Mouse (Mus musculus) frontal cortex, adult (tissue): Measurements from ENCODE around the gene Bola1.

Experiments used
- ATAC-seq: cut with Nextera tagmentation; 2 replicates; pipeline ENCODE4 v1.9.2; 2017; ENCODE audit warnings: mild to moderate bottlenecking, moderate library complexity, mixed read lengths; ENCODE audit not compliant: low TSS enrichment

Bola1 gene

DNA sequence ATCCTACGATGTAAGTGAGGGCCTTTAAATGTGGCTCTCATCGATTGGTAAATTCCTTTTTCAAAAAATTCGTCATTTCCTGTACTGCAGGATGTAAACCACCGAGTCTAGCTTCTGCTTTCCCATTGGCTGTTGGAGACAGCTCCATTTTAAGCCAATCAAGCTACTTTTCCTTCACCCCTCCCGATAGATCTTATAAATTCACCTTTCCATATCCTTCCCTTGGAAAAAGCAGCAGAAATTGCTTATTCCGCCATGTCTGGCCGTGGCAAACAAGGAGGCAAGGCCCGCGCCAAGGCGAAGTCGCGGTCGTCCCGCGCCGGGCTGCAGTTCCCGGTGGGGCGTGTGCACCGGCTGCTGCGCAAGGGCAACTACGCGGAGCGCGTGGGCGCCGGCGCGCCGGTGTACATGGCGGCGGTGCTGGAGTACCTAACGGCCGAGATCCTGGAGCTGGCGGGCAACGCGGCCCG lies at the start of gene Bola1, which contains the start of gene Hist2h2ab:
Bola1 (minus strand) TSS at position 49 of the 470 bp plus-strand sequence.
Hist2h2ab (plus strand) TSS at position 205 of the 470 bp plus-strand sequence.
- ATAC-seq = peak; percentile 88

DNA sequence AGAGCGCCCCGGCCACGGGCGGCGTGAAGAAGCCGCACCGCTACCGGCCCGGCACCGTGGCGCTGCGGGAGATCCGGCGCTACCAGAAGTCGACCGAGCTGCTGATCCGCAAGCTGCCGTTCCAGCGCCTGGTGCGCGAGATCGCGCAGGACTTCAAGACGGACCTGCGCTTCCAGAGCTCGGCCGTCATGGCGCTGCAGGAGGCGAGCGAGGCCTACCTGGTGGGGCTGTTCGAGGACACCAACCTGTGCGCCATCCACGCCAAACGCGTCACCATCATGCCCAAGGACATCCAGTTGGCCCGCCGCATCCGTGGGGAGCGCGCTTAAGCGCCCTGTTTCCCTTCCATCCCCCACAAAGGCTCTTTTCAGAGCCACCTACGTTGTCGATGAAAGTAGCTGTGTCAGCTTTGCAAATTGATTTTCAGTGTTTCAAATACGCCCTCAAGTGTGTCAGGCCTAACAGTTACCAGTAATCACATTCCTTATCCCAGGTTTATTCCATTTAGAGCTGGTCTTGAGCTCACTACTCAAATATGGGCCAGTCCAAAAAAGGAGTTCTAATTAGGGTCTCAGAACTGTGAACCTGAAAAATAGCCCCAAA lies 49.4 kb upstream of the Bola1 start:
- ATAC-seq = peak; percentile 22; the same call in 1 of the 2 replicates

DNA sequence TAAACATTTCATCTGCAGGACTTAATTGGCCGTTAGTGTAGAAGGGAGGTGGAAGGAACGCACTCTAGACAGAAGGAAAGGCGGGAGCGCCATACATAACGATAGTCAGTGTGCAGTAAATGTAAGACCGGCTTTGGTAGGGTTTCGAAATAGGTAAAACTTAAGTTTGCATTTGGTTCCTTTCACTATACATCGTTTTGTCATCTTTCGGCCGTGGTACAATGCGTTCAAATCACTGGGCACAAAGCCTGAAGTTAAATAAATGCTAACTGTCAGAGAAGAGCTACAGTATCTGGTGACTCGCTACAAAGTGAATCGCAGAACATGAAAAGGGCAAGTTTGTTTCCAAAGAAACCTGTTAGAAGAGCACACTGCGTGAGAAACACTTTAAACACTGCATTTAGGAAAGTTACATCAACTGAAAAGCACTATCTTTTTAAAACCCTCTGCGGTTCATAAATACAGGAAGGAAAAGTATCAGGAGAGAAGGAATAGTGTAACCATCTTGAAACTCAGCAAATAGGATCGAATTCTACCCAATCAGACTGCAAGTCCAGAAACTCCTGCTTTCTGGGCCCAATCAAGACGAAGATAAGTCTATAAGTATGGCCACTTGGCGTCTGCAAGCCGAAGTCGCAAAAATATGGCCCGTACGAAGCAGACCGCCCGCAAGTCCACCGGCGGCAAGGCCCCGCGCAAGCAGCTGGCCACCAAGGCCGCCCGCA lies 48.7 kb upstream of the Bola1 start, which contains the start of gene Hist2h3b:
Hist2h3b (plus strand) TSS at position 604 of the 725 bp plus-strand sequence.
- peak; percentile 81 for ATAC-seq

DNA sequence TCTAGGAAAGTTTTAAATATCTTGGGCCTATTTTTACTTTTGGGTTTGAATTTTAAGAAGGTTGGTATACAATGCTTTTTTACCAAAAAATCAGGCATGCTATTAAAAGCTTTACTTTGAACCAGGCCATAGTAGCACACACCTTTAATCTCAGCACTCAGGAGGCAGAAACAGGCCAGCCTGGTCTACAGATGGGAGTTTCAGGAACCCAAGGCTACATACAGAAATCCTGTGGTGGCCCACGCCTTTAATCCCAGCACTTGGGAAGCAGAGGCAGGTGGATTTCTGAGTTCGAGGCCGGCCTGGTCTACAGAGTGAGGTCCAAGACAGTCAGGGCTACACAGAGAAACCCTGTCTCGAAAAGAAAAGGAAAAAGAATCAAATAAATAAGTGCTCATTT lies 48.0 kb upstream of the Bola1 start:
- ATAC-seq = no peak

DNA sequence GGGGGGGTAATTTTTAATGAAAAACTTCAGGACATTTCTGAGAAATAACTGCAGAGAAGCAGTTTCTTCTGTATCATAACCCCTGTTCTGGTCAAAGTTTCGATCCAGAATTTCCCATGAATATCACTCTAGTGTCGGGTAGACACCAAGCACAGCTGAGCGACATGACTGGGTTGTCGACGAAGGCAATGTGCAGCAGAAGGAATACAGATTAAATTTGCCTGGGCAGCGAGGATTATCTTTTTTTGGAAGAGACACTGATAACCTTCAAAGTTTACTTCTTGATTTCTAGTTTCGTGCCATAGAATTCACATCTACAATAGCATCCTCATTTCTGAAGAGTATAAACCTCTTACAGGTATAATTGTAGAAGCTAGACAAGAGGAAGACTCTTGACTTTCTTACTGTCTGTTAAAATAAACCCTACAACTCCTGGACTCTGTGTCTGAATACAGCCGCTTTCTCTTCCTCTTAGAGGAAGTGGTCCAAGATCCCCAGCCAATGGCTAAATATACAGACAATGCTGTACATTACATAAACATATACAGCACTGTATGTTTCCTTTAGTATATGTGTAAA lies 46.7 kb upstream of the Bola1 start:
- no peak for ATAC-seq

DNA sequence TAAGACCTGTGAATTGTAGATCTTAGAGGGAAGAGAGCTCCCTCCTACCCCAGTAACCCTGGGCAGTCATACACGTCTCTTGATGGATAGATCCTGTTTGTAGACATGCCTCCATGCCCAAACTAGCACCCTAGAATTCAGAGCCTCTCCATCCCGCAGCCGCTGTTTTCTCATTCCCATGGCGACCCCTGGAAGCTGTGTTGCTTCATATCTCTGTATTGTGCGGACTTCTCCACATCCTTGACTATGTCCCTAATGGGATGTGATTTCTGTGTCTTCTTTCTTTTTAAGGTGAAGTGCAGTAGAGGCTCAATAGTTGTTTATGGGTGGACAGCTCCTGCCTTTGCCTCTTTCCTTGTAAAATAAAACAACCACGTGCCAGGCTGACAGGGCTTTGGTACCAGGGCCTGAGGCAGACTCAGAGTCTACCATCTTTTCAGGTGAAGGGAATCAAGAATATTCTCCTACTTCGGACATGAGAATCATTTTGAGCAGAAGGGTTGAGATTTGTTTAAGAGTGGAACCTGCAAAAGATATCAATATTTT lies 45.0 kb upstream of the Bola1 start:
- no peak for ATAC-seq

DNA sequence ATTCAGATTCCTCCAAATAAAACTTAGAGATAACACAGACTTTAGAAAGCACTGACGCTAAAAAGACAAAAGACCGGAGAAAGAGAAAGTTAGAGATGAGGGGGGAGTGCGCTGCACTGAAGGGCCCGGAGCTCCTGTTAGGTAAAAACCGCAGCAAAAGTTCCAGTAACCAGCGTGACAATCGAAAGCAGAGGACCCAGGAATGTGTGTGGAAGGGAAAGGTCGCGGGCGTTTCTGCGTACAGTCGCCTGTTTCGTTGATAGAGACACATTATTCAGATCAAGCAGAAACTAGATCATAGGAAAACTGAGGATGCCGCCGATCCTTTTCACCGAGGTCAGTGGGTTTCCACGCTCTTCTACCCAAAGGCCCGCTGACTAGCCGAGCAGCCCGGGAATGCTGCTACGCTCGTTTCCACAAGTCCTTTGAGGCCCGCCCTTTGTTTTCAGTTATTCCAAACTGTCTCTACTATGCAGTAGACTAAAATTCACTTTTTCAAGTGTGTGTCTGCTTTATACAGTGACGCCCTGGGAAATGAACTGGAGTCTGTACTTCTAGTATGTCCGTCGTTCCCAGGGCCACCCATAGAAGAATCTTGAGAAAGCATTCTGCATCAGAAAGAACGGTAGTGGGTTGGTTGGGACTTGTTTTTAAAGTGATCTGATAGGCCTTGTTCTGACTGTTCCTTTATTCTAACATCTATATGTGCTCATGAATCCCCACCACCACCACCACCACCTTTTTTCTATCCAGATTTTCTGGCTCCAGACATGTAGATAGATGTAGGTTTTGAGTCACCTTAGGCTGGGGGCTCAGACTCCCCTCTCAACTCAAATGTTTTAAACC lies 44.3 kb upstream of the Bola1 start:
- 0 out of 2 replicates have a peak, but pooled peaks have one; percentile 17 for ATAC-seq

DNA sequence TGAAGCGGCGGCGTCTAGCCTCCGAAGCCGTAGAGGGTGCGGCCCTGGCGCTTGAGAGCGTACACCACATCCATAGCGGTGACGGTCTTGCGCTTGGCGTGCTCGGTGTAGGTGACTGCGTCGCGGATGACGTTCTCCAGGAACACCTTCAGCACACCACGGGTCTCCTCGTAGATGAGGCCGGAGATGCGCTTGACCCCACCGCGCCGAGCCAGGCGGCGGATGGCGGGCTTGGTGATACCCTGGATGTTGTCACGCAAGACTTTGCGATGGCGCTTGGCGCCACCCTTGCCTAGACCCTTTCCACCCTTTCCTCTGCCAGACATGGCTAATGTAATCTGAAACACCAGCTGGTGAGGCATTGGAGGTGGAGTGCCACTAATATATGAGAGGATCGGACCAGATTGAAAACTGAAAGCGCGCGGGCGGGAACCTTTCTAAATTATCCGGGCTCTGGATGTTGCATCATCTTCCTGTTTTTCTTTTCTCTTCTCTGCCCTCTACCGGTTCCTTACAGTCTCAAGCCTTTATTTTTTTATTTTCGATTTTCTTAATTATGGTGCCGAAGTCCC lies 43.6 kb upstream of the Bola1 start, which contains the start of gene Hist2h4:
Hist2h4 (minus strand) TSS at position 333 of the 572 bp plus-strand sequence.
- ATAC-seq = peak; percentile 69

DNA sequence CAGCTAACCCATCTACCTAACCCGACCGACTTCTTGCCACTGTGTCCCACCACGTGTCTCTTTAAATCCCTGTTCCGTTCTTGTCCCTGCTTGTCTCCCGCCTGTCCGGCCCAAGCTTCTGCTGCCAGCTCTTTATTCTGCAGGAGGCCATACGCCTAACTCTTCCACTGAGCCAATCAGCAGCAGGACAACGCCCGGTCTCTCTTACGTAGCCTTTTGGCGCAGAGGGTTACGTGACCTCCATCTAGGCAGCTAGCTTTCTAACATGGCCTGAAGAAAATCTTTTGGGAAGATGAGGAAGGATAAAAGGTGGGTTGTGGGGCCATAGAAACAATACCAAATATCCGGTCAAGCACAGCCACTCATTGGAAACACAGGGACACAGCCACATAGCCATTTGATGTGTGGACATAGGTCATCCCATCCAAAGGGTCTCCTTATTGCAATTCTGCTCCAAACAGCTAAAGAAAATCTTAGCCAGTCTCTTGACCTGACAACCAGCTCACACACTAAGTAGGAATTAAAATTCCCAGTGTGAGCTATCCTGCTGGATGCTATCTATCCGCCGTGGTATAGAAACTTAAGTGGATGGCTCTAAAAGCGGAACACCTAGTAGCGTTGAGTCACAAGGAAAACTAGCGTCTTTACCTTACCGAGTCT lies 42.8 kb upstream of the Bola1 start:
- peak; percentile 86 for ATAC-seq

DNA sequence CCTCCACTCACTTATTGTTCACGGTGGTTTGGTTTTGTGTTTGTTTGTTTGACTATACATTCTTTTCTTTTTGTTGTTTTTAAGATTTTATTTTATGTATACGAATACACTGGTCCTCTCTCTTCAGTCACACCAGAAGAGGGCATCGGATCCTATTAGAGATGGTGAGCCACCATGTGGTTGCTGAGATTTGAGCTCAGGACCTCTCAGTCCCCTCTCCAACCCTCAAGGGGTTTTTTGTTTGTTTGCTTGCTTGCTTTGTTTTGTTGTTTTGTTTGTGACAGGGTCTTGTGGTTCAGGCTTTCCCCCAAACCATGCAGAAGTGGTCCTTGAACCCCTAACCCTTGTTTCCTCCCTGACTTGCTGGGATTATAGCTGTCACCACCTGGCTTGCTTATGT lies 42.1 kb upstream of the Bola1 start:
- no peak for ATAC-seq

DNA sequence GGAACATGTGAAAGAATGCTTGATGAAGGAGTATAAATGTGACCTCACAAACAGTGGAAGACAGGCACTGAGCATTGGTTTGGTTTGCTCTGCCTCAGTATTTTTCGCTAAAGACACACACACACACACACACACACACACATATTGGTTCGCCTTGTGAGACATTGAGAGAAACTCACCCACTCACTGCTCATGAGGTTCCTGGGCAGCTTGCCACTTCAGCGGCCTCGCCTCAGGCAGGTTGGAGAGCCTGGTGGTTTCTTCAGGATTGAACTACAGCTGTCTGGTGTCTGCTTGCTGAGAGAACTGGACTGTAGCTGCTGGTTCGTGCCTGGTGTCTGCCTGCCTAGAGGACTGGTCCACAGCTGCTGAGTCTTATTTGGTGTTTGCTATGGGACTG lies 40.7 kb upstream of the Bola1 start:
- ATAC-seq = no peak

DNA sequence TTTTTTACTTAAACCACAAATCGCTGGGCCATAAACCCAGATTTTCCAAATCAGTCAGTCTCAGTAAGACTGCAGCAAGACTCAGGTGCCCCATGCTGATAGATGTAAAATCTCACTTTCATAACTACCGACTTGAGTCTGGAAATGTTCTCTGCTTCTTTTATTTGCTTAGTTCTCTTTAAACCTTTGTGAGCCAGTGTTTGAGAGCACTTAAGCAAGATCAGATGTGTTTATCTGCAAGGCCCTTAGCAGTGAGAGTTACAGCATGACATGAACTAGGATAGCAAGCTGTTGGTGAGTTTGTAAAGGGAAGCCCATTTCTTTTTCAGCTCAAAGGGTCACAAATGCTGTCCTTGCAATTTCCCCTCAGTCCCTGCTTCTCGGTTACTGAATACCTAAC lies 37.7 kb upstream of the Bola1 start:
- ATAC-seq = no peak

DNA sequence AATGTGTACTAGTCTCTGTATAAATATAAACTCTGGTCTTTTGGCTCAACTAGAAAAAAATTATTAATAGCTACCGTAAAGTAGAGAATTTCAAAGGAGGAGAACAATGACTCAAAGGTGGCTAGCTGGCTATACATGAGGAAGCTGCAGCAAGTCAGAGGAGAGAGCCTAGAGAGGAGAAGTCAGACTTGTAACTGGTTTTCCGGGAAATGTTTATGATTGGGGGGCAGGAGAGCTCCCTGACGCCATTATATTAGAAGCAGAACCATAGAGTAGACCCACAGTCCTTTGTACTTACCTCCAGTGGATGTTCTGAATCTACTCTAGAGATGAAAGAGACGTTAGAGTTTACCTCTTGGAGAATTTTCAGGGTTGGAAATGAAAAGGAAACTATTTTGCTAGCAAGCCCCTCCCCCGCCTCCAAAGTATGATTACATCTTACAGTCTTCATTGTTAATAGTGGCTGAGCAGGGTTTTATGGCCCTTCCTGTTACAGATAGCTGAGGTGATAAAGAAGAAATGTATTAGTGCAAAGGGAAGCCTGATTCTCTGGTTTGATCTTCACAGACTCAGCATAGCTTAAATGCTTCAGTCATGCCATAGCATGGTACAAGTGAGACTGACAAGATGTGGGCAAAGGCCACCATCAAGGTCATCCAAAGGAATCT lies 36.6 kb upstream of the Bola1 start:
- ATAC-seq = no peak

DNA sequence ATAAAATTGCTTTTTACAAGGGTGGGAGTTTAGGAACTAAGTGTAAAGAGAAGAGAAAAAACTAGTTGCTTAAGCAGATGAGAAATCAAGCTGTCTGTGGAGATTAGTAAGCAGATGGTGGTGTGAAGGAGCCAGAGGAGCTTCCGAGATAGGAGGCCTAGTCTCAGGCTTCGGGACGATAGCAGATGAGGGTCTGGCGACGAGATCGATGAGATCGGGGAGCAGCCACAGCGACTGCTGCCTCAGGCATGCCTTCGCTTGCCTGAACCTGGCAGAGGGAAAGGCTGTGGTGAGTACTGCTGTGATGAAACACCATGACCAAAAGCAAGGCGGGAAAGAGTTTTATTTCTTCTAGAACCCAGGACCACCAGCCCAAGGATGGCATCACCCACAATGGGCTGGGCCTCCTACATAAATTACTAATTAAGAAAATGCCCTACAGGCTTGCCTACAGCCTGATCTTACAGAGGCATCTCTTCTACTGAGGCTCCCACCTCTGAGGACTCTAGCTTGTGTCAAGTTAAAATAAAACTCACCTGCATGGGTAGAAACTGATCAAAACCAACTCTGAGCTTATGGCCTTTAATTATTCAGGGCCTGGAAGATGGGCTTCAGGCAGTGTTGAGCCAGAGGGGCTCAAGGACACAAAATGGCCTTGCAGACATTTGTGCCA lies 35.3 kb upstream of the Bola1 start:
- ATAC-seq = no peak

DNA sequence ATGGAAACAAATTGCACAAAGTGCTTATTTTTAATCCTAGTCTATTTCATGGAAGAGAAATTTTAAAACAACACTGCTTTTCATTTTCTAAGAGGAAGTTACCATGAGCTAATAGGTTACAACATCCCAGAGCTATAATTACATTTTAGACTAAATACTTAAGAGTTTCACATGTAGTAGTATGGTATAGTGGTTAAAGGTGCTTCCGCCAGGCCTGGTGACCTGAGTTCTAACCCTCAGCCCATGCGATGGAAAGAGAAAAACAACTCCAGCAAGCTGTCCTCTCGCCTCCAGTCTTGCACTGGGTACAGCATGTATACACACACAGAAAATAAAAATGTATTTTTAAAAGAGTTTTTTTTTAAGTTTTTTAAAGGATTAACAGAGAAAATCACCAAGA lies 32.3 kb upstream of the Bola1 start:
- no peak for ATAC-seq

DNA sequence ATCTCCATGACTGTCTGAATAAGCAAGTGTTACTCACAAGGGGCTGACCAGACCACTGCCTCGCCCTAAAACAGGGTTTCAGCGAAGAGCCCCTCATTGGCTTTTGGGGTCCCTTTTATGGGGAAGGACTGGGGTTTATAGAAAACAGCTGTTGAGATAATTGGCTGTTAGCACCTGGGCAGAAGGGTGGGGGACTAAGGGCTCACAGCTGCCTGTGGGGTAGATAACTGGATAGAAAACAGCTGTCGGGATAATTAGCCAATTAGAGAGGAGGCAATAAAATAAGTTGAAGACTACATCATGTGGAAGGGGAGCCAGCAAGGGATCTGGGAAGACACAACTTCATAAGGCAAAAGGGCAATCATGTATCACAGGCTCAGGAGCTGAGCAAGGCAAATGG lies 31.4 kb upstream of the Bola1 start:
- ATAC-seq = no peak

DNA sequence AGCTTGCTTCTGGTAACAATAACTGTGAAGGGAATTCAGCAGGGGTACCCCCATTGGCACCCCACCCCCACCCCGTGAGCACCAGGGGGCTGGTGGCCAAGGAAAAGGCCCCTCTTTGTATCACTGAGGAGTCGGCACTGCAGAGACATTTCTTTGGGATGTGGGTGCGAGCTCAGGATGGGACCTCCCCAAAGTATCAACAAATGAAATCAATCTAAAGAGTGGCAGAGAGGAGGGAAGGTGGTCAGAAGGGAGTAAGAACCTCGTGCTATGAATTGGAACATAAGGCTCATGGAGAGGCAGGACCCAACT lies 29.5 kb upstream of the Bola1 start:
- no peak for ATAC-seq

DNA sequence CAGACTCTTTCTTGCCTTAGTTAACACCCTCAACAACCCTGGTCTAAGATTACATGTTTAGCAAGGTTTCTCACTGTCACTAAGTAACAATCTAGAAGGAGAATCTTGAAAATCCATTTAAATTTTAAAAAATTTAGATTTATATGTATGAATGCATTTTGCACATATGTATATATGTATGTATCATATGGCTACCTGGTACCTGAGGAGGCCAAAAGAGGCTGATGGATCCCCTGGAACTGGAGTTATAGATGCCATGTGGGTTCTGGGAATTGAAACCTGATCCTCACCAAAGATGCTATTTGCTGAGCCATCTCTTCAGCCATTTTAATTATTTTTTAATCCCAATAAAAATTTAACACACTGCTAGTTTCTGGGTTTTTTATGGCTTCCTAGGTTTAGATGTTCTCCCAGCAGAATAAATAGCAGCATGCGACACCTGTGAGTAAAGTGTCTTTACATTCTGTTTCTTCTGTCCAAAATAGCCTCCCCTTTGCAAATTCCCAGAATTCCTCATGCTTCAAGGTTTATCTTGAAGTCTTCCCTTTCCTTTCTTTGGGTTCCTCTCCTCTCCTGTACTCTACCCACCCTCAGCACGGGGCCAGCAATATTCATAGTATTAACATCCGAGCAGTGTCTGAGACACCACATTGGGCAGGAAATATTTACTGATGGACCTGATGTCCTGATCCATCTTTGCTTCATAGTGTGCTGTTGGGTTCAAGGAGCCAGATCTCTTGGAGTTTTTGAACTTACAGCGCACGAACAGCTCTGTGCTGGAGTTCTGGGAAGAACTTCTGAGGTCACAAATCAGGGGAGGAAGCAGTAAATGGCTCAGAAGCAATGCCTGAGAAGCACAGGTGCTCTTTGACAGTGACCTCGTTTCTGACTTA lies 28.9 kb upstream of the Bola1 start:
- no peak for ATAC-seq
